Mouse (Mus musculus) thymus, adult 2 months (tissue): ENCODE data around the gene Tceanc.

Experiments used
- CTCF ChIP-seq: fragments of 200-500 bp; IDR thresholded peaks from 2 replicates; pipeline ENCODE4 v1.5.1; 2012; ENCODE audit warnings: mild to moderate bottlenecking, control low read depth, low read length, moderate library complexity, borderline replicate concordance; ENCODE audit not compliant: control insufficient read depth, poor library complexity, insufficient read depth; ENCODE audit errors: extremely low read depth
- POLR2A ChIP-seq: fragments of 200-500 bp; IDR thresholded peaks from 2 replicates; pipeline ENCODE4 v1.6.1; 2012; ENCODE audit warnings: mild to moderate bottlenecking, low read length, control low read depth, moderate library complexity; ENCODE audit not compliant: control insufficient read depth, poor library complexity, insufficient read depth; ENCODE audit errors: extremely low read depth

GRCm38 (mm10) chrX:166497771-166498170, 20.6 kb downstream of the Tceanc start:
- TF ChIP-seq CTCF = no peak
- TF ChIP-seq POLR2A = no peak
